Mouse (Mus musculus) olfactory bulb, adult 2 months (tissue): Measurements from ENCODE around the gene Rgs19. TPM values are rescaled to one million over a fixed set of nuclear protein-coding genes. Genes with fewer than 3 reads are reported as not detected.
A peak's percentile ranks its signal among the peaks of the same experiment; 100 is the strongest.

Source experiments
- H3K27ac ChIP-seq: fragments of 200-500 bp; 2 replicates; pipeline ENCODE4 v1.5.1; 2012; ENCODE audit warnings: low read depth, low read length; ENCODE audit not compliant: insufficient read depth
- H3K4me1 ChIP-seq: fragments of 200-500 bp; 2 replicates; pipeline ENCODE4 v1.6.1; 2012; ENCODE audit warnings: low read length; ENCODE audit not compliant: control insufficient read depth, insufficient read depth
- H3K4me3 ChIP-seq: fragments of 200-500 bp; 2 replicates; pipeline ENCODE4 v1.5.1; 2012; ENCODE audit warnings: mild to moderate bottlenecking, low read depth, low read length, moderate library complexity; ENCODE audit not compliant: insufficient read depth
- CTCF ChIP-seq: fragments of 200-500 bp; IDR thresholded peaks from 2 replicates; pipeline ENCODE4 v1.5.1; 2012; ENCODE audit warnings: low read depth, mild to moderate bottlenecking, low read length, moderate library complexity; ENCODE audit not compliant: insufficient read depth
- POLR2A ChIP-seq: fragments of 200-500 bp; IDR thresholded peaks from 2 replicates; pipeline ENCODE4 v1.6.1; 2012; ENCODE audit warnings: mild to moderate bottlenecking, low read depth, low read length, moderate library complexity; ENCODE audit not compliant: insufficient read depth
- WGBS: fragments of 180-500 bp; shearing (Covaris S2); methylation state at CpG from one replicate; pipeline ENCODE4 v1.1.7; 2018; 5-methylcytosine and 5-hydroxymethylcytosine counted together
- polyA plus RNA-seq: library from polyadenylated mRNA; stranded (reverse); fragments of >200 nt; gene quantifications from 2 replicates; pipeline ENCODE4 v1.2.4, GENCODE M21; 2012; ENCODE audit warnings: low replicate concordance; ENCODE audit not compliant: missing spikeins, insufficient read depth, insufficient read length

Rgs19 gene
- polyA plus RNA-seq, 1 experiment, result not detected

DNA sequence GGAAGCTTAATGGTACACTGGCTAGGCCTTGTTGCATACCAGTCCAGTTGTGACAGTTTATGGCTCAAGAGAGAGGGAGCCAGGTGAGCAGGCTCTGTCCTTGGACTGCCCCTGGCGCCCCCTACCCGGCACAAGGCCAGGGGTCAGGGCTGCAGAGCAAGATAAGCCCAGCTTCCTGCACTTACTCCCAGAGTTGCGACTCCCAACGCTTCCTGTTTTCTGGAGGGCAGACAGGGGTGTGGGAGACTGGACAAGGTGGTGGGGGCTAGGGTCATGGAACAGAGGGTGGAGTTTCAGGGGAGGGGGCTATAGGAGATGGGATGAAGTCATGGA is 30.5 kb downstream of the Rgs19 start:
- H3K4me1 ChIP-seq, result peaks cover 13% of the 10 kb centered on the region
- no peak overlapping the region for H3K27ac ChIP-seq
- 57% methylated on average over 4 of the region's 4 CpGs for WGBS
- TF ChIP-seq CTCF (no peak), POLR2A (no peak)
- no peak overlapping the region for H3K4me3 ChIP-seq

DNA sequence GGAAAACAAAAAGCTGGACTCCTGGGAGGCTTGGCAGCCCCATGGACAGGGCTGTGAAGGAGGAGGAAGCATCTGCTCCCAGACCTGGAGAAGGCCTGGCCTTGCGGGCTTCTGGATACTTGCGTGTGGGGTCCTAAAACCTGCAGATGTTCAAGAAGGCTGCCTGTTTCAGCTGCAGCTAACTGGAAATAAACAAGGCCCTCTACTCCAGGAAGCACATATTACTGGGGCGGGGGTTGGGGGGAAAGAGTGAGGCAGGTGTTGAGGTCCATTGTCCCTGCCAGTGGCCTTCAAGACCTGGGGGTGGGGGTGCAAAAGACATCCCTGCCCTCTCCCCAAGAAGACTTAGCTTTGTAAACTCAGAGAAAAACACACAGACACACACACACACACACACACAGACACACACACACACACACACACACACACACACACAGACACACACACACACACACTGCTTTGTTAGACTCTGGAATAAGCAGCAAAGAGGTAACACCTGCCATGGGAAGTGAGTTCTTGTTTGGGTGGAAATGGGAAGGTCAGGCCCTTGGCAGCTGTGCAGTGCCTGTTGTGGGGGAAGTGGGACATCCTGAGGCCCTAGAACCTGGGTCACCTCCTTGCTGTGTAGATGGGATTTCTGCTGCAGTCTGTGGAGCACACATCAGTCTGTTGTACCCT is 31.0 kb downstream of the Rgs19 start:
- TF ChIP-seq CTCF, result no peak
- TF ChIP-seq POLR2A, result no peak
- Histone ChIP-seq H3K4me3 (no peak overlapping the region), H3K4me1 (peaks cover 13% of the 10 kb centered on the region), H3K27ac (no peak overlapping the region)
- WGBS, result 95% methylated on average over 3 of the region's 3 CpGs

DNA sequence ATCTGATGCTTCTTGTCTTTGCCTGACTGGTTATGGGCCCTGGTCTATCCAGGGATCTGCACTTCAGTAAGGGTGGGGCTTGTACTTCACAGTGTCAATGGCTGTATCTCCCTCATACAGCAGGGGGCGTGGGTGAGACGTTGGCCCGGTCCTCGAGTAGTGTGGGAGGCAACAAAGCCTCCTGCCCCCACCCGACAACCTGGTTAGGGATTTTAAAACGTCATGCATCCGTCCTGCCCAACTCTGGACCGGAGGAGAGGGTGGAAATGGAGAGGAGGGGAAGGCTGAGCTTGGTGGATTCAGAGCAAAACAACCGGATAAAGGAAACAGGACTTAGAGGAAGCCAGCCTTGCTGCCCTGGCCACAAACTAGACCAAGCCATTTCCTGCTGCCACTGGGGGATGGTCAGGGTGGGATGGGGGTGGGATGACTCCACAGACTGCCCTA is 34.1 kb downstream of the Rgs19 start:
- H3K27ac ChIP-seq, result no peak overlapping the region
- H3K4me1 ChIP-seq, result peaks cover 13% of the 10 kb centered on the region
- WGBS, result 11% methylated on average over 9 of the region's 9 CpGs
- H3K4me3 ChIP-seq, result no peak overlapping the region
- TF ChIP-seq CTCF (peak; percentile 65), POLR2A (no peak)

DNA sequence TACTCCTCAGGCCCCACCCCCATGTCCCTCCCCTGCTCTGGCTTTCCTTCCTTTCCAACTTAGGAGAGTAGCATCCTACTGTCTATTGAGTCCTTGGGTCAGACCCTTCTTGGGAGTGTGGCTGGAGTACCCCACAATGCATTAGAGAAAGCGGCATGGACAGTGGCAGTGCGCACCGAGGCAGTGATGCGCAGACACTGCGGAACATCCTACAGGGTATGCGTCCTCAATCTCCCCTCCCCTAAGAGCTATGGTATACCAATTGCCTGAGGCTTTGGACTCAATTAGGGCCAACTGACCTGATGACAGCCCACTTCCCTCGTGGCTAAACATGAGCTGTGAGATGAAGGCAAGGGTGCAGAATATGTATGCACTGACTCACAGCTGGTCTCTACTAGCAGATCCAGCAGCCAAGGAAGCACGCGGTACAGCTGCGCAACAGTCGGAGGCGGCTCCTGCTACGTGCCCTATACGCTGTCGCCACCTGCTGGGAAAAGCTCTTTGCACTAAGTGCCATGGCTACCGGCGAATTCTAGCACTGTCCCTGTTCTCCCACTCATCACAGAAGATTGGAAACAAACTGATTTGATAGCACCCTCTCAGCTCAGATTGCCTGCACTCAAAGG is 34.7 kb downstream of the Rgs19 start:
- no peak overlapping the region for H3K27ac ChIP-seq
- WGBS, result 31% methylated on average over 17 of the region's 17 CpGs
- TF ChIP-seq CTCF (no peak), POLR2A (no peak)

DNA sequence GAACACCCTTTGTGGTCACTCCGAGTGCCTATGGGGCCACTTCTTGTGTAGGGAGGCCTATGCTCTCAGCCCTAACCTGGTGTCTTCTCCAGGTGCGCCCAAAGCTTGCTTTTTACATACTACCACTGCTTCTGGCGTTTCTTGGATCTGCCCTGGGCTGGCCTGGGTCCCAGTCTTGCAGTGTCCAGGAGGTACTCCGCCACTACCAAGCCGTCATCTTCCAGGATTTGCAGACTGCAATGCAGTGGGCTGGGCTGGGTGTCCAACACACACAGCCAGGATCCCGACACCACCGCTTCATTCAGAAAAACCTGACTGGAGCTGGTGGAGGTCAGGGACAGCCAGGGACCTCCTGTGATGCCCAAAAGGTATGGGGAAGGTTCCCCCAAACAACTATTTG is 35.2 kb downstream of the Rgs19 start:
- H3K27ac ChIP-seq, result no peak overlapping the region
- H3K4me1 ChIP-seq, result peaks cover 13% of the 10 kb centered on the region
- TF ChIP-seq CTCF (no peak), POLR2A (no peak)
- WGBS, result 86% methylated on average over 7 of the region's 7 CpGs
- H3K4me3 ChIP-seq, result no peak overlapping the region

More for the DNA sequence above, 34.7 kb downstream of the Rgs19 start:
- peaks cover 13% of the 10 kb centered on the region for H3K4me1 ChIP-seq
- H3K4me3 ChIP-seq, result no peak overlapping the region

DNA sequence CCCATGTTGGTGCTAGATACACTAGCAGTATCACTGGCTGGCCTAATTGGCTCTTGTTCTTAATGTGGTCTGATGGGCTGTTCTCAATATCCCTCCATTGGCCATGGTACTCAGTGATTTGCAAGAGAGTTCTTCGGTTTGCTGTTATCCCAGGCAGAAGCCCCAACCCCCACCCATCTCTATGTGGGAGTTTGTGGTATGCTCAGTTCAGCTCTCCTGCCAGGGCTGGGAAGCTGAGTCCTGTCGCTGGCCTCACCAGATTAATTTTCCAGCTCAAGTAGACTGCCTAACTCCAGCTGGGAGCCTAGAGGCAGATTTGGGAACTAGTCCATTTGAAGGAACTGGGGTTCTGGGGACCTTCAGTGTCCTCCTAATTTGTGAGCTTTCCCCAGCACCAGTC is 36.3 kb downstream of the Rgs19 start:
- 51% methylated on average over 2 of the region's 2 CpGs for WGBS
- H3K4me1 ChIP-seq, result peaks cover 13% of the 10 kb centered on the region
- no peak for TF ChIP-seq CTCF
- TF ChIP-seq POLR2A, result no peak
- no peak overlapping the region for H3K27ac ChIP-seq
- H3K4me3 ChIP-seq, result no peak overlapping the region

DNA sequence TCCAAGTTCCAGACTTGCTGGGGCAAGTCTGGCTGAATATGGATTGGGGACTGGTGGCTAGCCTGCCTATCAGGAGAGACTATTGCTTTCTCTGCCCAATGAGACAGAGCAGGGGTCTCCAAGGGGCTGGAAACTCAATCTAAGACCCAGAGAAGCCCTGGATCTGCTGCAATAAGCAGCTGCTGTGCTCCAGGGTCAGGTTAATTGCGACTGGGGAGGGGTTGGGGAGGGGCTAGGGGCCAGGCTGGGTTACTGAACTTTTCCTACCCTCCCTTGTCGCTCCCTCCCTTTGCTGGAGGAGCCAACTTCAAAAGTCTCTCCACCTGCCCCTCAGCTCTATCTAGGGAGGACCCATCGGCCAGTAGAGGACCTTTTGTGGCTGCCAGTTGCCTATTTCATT is 37.0 kb downstream of the Rgs19 start, which contains the start of gene Gm29797:
Gm29797 (plus strand) TSS at position 301 of the 400 bp plus-strand sequence.
- 84% methylated on average over 3 of the region's 3 CpGs for WGBS
- no peak within 1 kb of the TSS for H3K27ac ChIP-seq
- H3K4me3 ChIP-seq, result no peak within 1 kb of the TSS
- TF ChIP-seq POLR2A, result no peak
- no peak for TF ChIP-seq CTCF
- H3K4me1 ChIP-seq, result peaks cover 13% of the 10 kb centered on the region

DNA sequence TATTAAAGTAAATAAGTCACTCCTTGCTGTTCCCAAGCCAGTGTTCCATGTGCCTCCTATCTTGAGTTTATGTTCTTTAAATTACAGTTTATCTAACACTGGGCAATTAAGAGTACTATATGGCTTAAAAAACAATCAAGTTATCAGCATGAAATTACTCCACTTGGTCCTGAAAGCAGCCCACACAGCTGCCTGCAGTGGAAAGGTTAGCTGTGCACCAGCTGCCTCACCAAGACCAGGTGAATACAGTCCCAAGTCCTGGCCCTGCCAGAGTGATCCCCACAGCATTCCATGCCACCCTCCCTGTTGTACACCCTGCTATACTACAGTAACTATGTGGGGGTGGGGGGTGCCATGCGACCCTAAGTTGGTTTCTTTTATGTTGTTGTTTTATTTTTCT is 40.3 kb downstream of the Rgs19 start:
- TF ChIP-seq POLR2A (no peak), CTCF (no peak)
- H3K4me1 ChIP-seq, result 0 out of 2 replicates have a peak, but pooled peaks cover 1% of the 10 kb centered on the region
- H3K27ac ChIP-seq, result no peak overlapping the region
- 76% methylated on average over 1 of the region's 1 CpGs for WGBS
- no peak overlapping the region for H3K4me3 ChIP-seq

DNA sequence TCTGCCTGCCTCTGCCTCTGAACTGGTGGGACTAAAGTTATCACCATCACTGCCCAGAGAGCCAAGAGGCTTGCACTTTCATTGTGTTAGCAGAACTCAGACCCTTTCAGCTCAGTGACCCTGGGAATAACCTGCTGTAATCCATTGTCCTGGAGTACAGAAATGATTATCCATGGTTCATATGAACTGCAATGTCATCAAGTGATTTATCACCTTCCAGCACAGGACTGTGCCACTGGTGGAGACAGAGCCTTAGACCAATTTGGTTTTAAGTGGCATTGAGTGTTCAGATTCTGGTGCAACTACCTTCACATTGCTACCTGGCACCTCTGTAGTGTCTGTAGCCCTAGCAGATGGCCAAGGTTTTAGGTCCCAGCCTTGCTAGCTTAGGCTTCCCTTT is 40.7 kb downstream of the Rgs19 start:
- H3K4me1 ChIP-seq, result no peaks in the 10 kb centered on the region
- H3K27ac ChIP-seq, result no peak overlapping the region
- TF ChIP-seq POLR2A, result no peak
- TF ChIP-seq CTCF, result no peak
- no peak overlapping the region for H3K4me3 ChIP-seq
